Mouse (Mus musculus) brain, embryonic 14.5 days (tissue): ENCODE data around the gene Olfr1375.

Experiments used
- CTCF ChIP-seq: fragments of 200-500 bp; IDR thresholded peaks from 2 replicates; pipeline ENCODE4 v1.5.1; 2012; ENCODE audit warnings: inconsistent platforms, mild to moderate bottlenecking, moderate library complexity, borderline replicate concordance; ENCODE audit not compliant: insufficient read depth, insufficient read length; ENCODE audit errors: extremely low read depth
- POLR2A ChIP-seq: fragments of 200-500 bp; IDR thresholded peaks from 2 replicates; pipeline ENCODE4 v1.6.1; 2012; ENCODE audit warnings: mild to moderate bottlenecking, inconsistent platforms, borderline replicate concordance; ENCODE audit not compliant: poor library complexity, insufficient read depth, insufficient read length, severe bottlenecking; ENCODE audit errors: extremely low read depth

- no peak for TF ChIP-seq CTCF
- no peak for TF ChIP-seq POLR2A
Measured at GRCm38 (mm10) chr11:51059640-51060039, 11.7 kb downstream of the Olfr1375 start.
